Mouse (Mus musculus) olfactory bulb, adult 2 months (tissue): Measurements from ENCODE around the gene Mon1a.

Experiments
- CTCF ChIP-seq: fragments of 200-500 bp; IDR thresholded peaks from 2 replicates; pipeline ENCODE4 v1.5.1; 2012; ENCODE audit warnings: low read depth, mild to moderate bottlenecking, low read length, moderate library complexity; ENCODE audit not compliant: insufficient read depth
- POLR2A ChIP-seq: fragments of 200-500 bp; IDR thresholded peaks from 2 replicates; pipeline ENCODE4 v1.6.1; 2012; ENCODE audit warnings: mild to moderate bottlenecking, low read depth, low read length, moderate library complexity; ENCODE audit not compliant: insufficient read depth

GRCm38 (mm10) chr9:107935790-107936214 is 47.9 kb downstream of the Mon1a start:
- 0 out of 2 replicates have a peak, but pooled peaks have one; percentile 27 for TF ChIP-seq POLR2A
- TF ChIP-seq CTCF = no peak
